Mouse (Mus musculus) gastrocnemius, postnatal 10 days (tissue): Measurements from ENCODE around the gene Rbck1. TPM values are rescaled to one million over a fixed set of nuclear protein-coding genes. Genes with fewer than 3 reads are reported as not detected.
"Not testable (repeated sequence)": the region's sequence is repeated elsewhere in the genome, so short reads cannot be mapped to it uniquely, and the experiment has no call there.

Source experiments
- DNase-seq: peaks from one replicate; pipeline ENCODE4 v3.0.0; 2021; ENCODE audit warnings: mixed read lengths
- long read RNA-seq, 2 experiments: library from polyadenylated mRNA; stranded (forward); transcript quantifications; one replicate each; pipeline ENCODE4 v2.0.0; 2021
- total RNA-seq, 2 experiments: library from RNA; stranded (reverse); gene quantifications; 2 replicates each; pipeline ENCODE4 v1.2.3; 2021

Gene Rbck1
- 10 to 100 TPM; 40.7 to 48.6 TPM for total RNA-seq
- long read RNA-seq, experiment 1, transcript Rbck1-202 (12 exons, 2,384 nt): major isoform, 98 of 114 reads
- long read RNA-seq, experiment 1, partial matches to known transcripts: 1 of 114 reads
- long read RNA-seq, experiment 1, other reads (novel, unspliced or antisense): 11 of 114 reads
- long read RNA-seq, experiment 2, transcript Rbck1-202 (12 exons, 2,384 nt): major isoform, 93 of 107 reads
- long read RNA-seq, experiment 2, partial matches to known transcripts: 3 of 107 reads
- long read RNA-seq, experiment 2, other reads (novel, unspliced or antisense): 8 of 107 reads

DNA sequence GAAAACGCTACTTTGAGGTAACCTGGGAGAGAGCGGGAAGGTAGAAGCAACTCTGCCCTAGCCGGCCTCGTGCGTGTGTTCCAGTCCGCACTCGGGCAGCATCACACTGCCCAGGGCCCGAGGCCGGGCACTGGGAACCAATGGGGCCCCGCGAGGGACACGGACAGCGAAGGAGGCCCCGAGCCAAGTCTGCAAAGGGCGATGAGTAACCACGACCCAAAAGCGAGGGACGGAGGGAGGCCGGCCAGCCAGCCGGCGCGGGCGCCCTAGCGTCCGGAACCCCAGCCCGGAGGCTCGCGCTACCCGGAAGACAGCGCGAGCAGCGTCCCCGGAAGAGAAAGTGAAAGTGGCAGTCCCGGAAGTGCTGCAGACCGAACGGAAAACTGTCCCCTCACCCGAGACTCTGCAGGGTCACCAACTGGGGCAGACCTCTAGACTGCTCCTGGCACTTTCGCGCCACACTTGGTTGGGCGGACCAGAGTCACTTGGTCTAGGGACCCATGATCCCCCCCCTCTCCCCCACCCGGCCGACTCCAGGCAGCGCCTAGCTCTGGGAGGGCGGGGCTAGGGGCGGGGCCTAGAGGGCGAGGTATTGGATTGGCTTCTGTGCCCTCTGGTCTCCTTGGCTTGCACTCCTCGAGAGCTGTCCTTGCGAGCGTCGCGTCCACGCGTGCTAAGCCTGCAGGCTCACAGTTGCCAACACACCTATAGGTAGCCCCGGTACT is at the start of gene Rbck1:
Gene Rbck1 (minus strand): TSS at position 553 of the 725 bp plus-strand sequence.
- peak; percentile 81 for DNase-seq

DNA sequence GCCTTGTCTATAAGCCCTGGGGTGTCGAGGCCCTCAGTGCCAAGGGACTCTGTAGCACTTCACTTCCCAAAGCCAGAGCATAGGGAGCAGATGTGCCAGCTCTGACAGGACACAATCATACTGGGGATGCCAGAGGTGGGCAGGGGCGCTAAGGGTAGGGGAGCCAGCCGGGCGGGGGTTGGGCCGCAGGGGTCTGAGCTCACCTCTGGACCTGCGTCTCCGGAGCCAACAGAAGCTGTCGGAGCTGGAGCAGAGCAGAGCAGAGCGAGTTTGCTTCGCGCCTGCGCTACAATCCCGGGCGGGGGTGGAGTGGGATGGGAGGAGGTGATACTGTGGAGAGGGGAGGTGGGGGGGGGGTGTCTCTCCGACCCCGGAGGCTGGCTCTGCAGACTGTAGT is 43.9 kb upstream of the Rbck1 start, which contains the start of gene Nrsn2:
Gene Nrsn2 (minus strand): TSS at position 294 of the 397 bp plus-strand sequence.
- DNase-seq: no peak

DNA sequence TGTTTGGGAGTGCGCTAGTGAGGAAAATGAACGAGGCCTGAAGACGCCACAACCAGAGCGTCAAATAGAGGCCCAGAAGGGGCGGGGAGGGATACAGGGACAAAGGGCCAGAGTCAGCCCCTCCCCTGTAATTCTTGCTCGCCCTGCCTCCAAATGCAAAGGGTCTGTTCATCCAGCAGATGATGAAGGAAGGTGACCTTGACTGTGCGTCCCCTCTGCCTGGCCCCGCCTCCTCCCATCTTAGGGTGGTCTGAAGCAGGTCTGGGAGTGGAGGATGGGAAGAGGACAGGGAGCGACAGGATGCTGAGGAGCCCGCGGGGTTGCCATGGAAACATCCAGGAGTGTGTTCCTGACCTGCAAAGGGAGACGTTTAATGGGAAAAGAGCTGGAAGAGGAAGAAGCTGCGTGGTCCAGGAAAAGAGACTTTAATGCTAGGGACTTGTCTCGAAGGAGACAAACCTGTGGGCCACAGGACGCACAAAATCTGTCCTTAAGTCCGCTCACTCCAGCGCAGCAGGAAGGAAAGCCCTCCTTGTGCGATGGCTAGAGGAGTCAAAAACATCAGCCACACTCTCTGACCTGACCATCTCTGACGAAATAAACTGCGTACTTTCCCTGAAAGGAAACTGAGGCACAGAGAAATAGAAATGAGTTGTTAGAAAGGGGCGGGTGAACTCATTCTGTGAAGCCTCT is 43.3 kb upstream of the Rbck1 start:
- no peak for DNase-seq

DNA sequence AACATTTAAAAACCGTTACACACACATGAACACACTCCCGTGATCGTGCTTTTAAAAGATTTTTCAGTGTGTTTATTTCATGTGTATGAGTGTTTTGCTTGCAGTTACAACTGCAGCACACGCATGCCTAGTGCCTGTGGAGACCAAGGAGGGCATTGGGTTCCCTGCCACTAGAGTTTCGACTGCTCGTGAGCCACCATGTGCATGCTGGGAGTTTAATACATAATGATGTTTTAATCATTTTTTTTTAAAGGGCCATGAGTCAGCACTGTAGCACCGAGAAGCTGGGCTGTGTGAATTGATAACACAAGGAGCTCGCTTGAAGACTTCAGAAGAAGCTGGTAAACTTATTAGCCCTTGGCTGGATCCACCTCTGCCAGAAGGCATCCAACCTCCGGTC is 41.1 kb upstream of the Rbck1 start:
- DNase-seq: no peak

DNA sequence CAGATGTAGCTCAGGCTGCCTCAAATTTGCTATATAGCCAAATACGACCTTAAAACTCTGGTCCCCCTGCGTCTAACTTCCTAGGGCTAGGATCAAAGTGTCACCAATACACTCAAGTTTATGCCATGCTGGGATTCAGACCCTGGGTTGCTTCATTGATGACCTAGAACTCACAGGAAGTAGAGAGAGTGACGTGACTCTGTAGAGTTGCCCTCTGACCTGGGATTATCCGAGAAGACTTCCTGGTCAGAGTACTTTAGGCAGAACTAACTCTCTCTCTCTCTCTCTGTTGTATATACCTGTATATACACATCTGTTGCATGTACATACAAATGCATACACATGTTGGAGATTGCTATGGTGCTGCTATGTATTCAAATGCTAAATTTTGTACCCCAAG is 40.2 kb upstream of the Rbck1 start:
- no peak for DNase-seq

DNA sequence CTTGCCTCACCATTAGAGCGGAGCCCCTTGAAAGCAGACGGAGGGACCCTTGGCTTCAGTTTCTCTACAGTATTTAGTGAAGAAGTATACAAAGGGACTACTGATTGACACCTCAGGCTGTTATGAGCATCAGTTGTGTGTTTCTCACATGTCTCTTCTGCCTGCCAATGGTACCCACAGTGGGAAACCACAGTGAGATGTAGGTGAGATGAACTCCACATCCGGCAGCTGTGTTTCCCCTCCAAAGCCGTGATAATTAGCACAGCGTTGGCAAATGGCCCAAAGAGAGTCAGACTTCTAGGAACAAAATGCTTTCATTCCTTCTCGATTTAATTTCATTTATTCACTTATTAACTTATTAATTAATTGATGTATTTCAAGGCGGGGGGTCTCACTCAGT is 39.7 kb upstream of the Rbck1 start:
- DNase-seq: no peak

DNA sequence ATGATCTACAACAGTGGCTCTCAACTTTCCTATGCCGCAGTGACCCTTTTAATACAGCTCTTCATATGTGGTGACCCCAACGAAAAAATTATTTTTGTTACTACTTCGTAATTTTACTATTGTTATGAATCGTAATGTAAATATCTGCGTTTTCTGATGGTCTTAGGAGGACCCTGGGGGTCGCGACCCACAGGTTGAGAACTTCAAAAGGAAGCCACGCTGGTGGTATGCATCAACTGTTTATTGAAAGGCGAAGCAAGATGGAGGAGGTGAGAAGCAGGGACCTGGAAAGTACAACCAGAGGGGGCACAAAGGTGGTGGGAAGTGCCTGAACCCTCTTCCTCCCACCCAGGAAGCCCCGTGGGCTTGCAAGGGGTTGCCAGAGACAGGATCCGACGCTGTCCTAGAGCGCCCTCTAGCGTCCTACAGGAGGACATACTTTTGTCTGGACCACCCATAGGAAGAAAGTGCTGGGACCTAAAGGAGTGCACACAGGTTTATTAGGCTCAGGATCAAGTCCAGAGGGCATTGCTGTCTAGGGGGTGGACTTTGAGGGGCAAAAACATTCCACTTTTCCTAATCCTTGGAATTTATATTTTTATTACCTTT is 36.2 kb upstream of the Rbck1 start:
- DNase-seq: peak; percentile 49

DNA sequence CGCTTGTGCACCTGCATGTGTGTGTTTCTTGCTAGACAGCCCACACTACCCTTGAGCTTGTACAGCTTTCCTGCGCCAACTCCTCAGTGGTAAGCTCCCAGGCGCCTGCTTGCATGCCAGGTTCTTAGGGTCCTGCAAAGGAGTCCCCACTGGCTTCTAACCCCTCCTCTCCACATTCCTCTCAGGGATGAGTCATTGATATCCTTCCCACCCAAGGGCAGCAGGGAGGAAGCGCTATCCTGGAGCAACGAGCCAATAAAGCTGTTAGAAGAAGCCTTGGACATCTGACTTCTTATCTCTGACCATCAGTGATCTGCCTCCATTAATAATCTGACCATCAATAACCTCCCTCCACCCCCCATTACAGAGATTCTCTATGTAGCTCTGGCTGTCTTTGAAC is 35.5 kb upstream of the Rbck1 start:
- DNase-seq: no peak

DNA sequence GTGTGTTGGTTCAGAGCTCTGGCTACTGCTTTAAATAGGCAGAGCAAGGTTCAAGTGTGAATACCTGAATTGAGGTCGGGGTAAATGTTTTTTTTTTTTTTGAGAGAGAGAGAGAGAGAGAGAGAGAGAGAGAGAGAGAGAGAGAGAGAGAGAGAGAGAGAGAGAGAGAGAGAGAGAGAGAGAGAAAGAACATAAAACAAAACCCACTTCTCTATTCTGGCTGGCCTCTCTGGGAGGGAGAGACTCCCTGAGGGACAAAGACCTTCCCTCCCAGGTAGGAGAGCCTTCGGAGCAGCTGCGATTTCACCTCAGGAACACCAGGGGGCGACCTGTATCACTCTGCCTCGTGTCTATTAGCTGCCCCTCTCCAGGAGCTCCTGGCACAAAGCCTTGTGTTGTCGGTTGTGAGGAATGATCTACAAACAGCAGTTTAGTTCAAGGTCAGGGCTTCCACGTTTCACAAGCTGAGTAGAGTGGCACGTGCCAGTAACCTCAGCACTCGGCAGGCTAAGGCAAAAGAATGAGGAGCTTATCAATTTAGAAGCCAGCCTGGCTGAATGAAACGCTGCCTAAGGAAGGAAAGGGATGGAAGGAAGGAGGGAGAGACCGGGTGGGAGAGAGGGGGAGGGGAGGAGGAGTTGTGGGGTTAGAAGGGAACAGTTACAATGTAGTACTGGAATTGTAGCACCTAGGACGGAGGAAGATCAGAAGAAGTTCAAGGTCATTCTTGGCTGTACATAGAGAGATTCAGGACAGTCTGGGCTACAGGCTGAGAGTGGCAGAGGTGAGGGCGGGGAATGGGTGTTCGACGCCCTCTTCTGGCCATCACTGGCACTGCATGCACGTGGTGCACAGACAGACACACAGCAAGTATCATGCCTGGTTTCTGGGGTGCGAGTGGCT is 31.0 kb upstream of the Rbck1 start:
- peak; percentile 65 for DNase-seq

DNA sequence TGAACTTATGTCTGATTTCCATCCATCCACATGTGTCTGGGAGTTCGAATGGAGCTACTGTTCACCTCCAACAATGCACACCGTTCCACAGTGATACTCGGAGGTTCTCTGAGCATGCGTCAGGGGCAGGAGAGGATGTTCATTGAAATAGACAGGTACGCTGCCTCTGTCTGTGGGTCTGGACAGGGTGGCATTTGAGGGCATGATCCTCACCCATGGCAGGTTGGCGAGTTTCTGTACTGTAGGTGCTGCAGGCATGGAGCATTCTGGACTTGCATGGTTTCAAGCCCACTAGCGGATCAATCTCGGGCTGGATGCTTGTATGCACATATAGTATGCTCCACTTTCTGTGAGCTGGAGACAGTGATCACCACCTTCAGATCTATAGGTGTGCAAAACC is 28.7 kb upstream of the Rbck1 start:
- no peak for DNase-seq

DNA sequence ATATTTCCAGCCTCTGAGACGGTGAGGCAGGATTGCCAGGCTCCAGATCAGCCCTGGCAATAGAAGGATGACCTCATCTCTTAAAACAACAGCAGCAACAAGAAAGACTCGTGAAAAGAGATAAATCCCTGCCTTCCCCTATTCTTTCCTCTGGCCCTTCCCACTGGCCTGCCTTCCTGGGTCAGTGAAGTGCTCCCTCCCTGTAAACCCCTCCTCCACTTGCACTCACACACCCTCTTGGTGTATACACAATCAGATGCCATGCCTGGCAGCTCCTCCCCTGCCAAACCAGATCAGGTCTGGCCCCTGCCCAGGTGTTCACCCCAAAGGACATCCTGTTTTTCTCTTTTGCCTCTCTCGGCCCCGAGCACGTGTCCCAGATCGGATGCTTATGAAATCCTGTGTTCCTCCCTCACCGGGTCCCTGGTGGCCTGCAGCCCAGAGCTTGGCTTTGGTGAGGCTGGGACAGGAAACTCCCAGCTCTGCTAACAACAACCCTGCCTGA is 27.9 kb upstream of the Rbck1 start:
- peak; percentile 41 for DNase-seq

DNA sequence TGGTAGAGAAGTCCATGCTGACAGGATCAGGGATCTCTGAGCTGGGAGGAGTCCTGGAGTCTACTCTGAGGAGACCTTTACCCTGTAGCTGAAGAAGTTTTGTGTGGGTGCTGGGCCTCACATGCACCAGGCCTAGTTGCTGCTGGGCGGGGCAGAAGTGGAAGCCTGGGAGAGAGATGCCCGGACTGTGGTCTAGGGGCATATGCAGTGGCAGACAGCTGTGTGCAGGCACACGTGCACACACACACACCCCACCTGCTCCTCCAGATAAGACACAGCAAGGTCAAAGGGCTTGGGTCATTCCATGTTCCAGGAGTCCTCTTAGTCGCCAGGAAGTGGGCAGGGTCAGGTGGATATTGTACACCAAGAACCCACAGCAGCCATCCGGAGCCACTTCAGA is 27.2 kb upstream of the Rbck1 start:
- DNase-seq: no peak

DNA sequence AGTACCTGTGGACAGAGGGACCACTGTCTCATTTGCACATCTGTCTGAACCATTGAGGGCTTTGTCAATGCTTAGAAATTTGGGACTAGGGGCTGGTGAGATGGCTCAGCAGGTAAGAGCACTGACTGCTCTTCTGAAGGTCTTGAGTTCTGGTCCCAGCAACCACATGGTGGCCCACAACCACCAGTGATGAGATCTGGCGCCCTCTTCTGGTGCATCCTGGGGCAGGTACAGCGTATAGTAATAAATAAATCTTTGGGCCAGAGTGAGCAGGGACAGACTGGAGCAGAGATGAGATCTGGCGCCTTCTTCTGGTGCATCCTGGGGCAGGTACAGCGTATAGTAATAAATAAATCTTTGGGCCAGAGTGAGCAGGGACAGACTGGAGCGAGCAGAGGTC is 26.5 kb upstream of the Rbck1 start:
- not testable (repeated sequence) for DNase-seq

DNA sequence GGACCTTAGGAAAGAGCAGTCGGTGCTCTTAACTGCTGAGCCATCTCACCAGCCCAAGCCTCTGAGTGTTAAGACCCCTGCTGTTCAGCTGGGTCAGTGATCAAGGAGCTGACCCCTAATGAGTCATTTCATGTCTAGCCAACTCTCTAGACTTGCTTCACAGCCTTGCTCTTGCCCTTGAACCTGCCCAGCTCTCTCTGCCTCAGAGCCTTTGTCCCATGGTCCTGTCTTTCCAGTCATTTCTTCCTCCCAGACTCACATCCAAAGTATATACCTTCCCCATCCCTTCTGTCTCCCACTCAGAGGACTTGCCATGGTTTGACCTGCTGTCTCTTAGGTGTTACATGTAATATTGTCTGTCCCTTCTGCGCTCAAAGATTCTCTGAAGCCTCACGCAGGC is 24.8 kb upstream of the Rbck1 start:
- DNase-seq: no peak

DNA sequence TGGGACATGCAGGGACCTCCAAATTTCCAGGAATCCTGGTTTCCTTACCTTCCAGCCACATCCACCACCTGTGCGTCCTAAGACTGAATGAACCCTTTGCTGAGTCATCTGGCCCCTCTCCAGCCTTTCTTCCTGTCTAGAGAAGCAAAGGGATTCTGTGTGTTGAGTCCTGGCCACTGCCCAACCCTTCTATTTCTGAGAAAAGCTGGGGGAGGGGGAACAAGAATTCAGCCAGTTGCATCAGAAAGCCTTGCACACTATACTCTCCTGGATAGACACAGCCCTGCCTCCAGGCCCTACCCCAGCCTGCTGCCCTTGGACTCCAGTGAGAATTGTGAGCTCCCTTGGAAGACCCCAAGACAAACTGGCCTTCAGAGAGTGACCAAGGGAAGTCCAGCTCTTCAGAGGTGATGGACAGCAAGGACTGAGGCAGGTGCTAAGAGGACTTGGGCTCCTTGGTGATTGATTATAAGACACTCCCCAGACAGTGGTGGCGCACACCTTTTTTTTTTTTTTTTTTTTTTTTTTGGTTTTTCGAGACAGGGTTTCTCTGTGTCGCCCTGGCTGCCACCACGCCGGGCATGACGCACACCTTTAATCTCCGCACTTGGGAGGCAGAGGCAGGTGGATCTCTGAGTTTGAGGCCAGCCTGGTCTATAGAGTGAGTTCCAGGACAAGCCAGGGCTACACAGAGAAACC is 17.5 kb upstream of the Rbck1 start:
- no peak for DNase-seq

DNA sequence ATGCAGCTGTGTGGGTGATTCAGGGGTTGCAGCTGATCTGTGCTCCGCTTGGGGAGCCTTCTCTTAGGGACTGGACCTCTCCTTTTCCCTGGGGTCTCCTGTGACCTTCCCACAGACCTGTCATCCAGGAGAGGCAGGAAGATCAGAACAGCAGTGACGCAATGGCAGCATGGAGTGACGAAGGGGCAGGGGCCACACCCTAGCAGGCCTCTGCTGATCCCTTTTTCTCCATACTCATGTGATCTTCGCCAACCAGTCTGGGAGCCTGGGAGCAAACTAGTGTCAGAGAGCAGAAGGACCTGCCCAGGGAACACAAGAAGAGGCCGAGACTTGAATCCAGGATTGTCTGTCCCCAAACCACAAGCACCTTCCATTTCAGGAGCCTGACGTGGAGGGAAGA is 16.8 kb upstream of the Rbck1 start:
- DNase-seq: no peak

DNA sequence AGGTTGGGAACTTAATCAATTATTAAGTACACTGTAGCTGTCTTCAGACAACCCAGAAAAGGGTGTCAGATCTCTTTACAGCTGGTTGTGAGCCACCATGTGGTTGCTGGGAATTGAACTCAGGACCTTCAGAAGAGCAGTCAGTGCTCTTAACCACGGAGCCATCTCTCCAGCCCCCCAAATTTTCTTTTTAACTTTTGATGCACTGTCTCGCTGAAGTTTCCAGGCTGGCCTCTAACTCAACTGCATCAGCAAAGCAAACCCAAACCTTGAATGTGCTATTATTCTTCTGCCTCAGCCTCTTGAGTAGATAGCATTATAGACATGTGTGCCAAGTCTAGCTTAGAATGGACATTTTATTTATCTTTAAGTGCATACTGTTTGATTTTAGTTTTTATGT is 15.3 kb upstream of the Rbck1 start:
- no peak for DNase-seq

DNA sequence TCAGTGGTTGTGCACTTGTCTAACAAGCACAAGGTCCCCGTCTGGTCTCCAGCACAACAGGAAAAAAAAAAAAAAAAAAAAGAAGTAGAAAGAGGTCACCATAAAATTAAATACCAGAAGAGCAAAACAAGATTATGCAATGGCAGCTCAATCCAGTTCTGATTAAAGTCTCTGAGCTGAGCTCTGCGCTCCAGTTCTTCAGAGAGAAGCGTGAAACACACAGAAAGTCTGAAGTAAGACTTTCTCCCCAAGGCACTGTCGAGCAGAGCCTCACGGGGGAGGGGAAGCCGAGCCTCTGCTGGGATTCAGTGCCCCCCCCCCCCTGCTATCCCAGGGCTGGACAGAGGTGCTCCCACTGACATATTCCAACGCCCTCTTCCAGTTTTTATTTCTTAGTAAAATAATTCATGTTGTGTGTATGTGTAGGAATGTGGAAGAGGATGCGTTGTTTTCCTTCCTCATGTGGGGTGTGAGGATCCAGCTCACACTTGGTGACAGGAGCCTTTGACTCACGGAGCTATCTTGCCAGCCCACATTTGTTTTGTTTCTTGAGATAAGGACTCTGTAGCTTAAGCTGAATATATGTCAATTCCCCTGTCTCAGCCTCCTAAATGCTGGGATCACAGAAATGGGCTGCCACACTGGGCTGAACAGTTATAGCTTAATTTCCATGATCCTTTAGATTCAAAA is 14.5 kb upstream of the Rbck1 start:
- no peak for DNase-seq

DNA sequence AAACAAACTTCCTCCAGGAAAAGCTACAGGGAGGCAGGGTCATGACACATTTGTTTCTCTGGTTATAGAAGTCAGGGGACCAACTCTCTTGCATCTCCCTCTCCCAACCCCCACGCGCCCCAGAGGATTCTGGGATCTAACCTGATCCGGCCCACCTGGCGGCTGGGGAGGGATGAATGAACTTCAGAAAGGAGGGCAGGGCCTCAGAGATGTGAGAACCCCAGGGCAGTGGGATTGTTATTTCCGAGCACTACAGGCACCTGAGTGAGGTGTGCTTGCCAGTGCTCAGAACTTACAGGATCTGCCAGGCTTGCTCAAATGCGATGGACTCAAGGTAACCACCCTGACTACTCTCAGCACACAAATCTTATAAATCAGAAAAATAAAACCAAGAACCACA is 12.9 kb upstream of the Rbck1 start:
- DNase-seq: no peak

DNA sequence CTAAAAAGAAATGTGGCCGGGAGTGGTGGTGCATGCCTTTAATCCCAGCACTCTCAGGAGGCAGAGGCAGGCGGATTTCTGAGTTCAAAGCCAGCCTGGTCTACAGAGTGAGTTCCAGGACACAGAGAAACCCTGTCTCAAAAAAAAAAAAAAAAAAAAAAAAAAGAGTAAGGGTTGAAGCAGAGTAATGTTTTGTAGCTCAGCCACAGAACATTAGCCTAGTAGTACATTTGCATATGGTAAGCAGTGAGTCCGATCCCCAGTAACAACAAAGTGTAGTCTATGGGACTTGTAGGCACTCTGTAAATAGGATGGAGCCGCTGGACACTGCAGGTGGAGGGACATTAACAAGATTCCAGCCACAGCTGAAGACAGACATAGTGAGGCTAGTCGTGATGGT is 12.5 kb upstream of the Rbck1 start:
- DNase-seq: no peak
